Mouse (Mus musculus): ENCODE results near the gene Ttc41.
"Not testable (repeated sequence)": the region's sequence is repeated elsewhere in the genome, so short reads cannot be mapped to it uniquely, and the experiment has no call there.

Ttc41 gene

DNA sequence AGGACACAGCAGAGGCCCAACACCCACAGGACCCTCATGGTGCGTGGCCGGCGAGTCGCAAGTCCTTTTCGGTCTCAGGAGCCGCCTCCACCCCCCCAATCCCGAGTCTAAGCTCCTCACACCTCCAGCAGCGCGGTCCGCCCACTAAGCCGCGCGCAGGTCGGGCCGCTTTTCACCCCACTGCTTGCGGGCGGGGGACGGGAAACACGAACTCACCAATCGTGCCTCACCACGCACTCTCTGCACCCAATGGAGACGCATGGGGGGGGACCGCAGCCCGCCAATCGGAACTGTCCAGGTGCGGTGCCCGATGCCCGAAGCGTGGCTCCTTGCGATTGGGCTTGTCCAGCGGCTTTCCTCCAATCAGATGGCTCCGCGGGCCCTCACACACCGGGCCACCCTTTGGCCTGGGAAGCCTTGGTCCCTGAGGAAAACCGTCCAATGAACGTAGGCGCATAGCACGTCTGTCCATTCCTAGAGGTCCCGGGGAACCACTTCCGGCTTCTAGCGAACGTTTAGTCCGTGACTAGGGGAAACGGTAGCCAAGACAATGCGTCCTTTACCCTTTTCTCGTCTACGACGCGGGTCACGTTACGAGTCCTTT lies at the start of gene Ttc41, which contains the start of gene Hsp90b1:
Ttc41 (plus strand) TSS at position 494 of the 604 bp plus-strand sequence.
Hsp90b1 (minus strand) TSS at position 192 of the 604 bp plus-strand sequence.
- peak; percentile 99 for DNase-seq (ENCODE audit: low spot score)

DNA sequence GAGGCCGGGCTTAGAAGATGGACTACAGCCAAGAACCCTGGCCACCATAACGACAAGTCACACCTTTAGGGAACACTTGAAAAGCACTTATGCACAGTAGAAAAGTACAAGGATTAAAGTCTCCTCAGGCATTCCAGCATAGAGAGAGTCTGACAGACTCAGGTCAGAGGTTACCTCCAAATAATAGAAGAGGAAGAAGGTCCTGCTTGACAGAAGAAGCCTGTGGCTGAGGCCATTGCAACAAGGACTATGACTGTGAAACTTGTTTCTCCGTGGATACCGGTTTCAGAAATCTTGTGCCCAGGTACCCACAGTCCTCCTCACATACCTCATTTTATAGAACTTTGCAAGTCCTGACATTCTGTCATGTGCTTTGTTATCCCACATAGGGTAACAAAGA lies 35.1 kb upstream of the Ttc41 start:
- DNase-seq (ENCODE audit: low spot score): not testable (repeated sequence)

GRCm38 (mm10) chr10:86684797-86685178 lies 20.8 kb upstream of the Ttc41 start:
- DNase-seq (ENCODE audit: low spot score): not testable (repeated sequence)

DNA sequence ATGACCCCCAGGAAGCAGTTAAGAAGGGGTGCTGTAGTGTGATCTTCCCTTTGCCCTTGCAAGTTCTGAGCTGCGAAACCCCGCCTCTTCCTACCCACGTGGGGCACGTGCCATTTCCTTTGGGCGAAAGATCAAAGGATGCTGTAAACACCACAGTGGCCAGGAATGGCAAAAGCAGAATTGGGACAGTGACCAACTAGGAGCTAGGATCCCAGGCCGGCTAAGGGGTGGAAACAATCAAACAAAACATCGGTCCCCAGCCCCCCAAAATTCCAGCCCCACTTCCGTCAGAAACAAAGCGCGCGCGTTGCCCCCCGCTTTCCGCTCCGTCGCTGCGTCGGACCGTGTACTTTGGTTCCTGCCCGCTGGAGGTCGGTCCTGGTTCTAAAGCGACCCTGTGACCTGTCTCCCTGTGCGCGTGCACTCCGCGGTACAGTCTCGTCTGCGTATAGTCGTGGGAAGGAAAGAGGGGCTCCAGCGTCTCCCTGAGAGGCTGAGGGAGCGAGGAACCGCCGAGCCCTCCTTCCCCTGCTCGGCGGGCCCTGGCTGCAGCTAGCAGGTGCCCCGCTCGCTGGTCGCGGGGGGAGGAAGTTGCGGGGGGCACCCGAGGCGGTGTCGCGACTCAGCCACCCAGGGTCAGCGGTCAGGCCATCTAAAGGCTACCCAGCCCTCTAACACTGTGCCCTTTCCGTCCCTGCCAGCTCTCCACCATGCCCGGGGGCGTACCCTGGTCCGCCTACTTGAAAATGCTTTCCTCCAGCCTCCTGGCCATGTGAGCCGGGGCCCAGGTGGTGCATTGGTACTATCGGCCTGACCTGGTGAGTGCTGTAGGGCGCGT lies 20.2 kb upstream of the Ttc41 start:
- peak; percentile 76 for DNase-seq (ENCODE audit: low spot score)

- DNase-seq (ENCODE audit: low spot score): not testable (repeated sequence)
Measured at GRCm38 (mm10) chr10:86686017-86686360, 19.6 kb upstream of the Ttc41 start.

- DNase-seq (ENCODE audit: low spot score): no peak
Measured at GRCm38 (mm10) chr10:86700251-86700650, 5.4 kb upstream of the Ttc41 start.

DNA sequence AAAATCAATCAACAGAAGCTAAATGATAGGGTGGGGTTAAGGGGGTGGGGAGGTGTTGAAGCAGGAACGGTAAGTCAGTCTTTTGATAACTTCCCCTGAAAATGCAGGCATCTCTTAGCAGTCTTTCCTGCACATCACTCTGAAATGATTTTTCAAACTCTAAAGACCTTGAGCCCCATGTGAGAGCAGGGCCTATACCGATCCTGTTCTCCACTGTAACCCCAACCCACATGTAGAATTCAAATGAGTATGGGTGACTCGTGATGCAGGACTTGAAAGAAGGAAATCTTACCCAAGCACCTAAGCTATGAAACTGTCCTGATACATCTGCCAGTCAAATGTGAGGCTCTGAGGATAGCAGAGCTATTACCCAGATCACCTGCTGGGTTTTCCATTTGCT lies 4.6 kb upstream of the Ttc41 start:
- DNase-seq (ENCODE audit: low spot score): no peak

DNA sequence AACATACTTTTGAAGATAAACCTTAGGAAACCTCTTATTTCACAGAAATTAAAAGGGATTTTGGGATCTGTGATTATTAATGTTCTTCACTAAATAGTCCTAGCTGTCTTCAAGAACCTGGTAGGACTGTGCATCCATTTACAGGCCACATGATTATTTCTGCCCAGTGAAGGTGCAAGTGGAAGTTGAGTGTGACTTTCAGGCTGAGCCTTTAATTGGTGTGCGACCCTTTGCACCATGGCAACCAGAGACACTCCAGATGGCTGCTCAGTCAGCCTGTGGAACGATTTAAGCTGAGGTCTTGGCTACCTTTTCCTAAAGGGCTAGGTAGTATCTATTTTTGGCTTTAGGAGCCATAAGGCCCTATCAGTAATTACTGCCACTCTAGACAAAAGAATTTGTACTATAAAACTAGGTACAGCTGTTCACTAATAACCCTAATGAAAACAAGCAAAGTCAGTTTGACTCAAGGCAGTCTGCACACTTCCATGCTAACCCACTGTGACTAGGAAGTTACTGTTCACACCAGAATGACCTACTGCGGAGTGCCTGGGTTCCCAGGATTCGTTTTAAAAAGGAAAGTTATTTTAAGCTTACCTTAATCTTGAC lies 3.2 kb upstream of the Ttc41 start:
- DNase-seq (ENCODE audit: low spot score): no peak

- no peak for DNase-seq (ENCODE audit: low spot score)
Measured at GRCm38 (mm10) chr10:86703375-86703774, 2.2 kb upstream of the Ttc41 start.

DNA sequence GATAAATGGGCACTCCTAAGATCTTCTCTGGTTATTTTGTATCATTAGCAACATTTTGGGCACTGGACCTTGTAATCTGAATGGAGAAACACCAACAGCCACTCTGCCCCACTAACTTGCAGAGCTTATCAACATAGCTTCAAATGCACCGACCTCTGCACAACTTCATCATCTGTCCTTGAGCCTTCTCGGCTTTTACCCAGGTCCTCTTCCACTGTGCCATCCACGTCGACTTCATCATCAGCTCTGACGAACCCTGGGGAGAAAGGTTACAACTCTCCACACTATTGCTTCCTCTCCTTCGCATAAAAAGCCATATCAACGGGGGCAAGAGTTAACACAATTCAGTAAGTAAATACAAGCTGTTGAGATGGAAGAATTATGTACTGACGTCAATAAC lies 1.5 kb upstream of the Ttc41 start:
- DNase-seq (ENCODE audit: low spot score): no peak

DNA sequence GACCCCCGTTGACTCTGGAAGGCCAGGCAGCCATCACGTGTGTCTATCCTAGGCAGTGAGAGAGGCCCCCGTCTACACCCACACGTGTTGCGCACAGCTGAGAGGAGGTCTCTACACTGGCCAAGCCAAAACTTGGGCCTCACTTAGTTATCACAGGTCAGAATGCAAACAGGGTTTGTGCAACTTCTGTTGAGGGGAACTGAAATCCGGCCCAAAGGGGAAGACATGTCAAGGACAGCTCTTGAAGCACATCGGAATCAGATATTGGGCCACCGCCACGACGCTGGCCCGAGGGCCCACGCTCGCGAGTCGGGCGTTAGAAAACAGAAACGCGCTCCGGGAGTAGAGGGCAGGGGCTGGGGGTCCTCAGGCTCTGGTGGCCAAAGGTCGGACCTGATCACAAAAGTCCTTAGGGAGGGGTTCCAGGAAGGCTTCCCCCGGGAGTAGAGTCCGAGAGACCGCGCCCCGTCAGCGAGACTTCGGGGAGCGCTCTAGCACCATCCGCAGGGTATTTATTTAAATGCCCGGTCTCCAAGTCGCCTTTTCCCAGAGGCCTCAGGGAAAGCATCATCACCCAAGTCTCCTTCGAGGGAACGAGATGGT lies 921 bp upstream of the Ttc41 start:
- peak; percentile 15 for DNase-seq (ENCODE audit: low spot score)

GRCm38 (mm10) chr10:86705922-86706752 lies 526 bp downstream of the Ttc41 start:
- DNase-seq (ENCODE audit: low spot score): peak; percentile 67

DNA sequence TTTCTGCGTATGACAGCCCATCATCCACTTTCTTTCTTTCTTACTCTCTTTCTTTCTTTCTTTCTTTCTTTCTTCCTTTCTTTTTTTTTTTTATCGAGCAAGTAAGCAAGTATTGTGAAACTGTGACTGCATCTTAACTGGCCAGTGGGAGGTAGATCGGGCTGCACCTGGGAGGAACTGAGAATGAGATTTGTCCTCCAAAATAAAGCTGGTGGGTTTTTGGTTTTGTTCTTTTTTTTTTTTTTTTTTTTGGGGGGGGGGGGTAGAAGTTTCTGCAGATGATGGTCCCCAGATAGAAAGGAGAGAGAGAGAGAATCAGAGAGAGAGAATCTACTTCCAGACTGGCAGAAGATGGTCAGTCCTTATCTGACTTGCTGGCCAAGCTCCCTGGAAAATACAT lies 1.5 kb downstream of the Ttc41 start:
- DNase-seq (ENCODE audit: low spot score): no peak

- no peak for DNase-seq (ENCODE audit: low spot score)
Measured at GRCm38 (mm10) chr10:86712156-86712555, 6.5 kb downstream of the Ttc41 start.

GRCm38 (mm10) chr10:86727548-86727980 lies 22.0 kb downstream of the Ttc41 start:
- peak; percentile 30 for DNase-seq (ENCODE audit: low spot score)

GRCm38 (mm10) chr10:86728176-86728575 lies 22.6 kb downstream of the Ttc41 start:
- no peak for DNase-seq (ENCODE audit: low spot score)

DNA sequence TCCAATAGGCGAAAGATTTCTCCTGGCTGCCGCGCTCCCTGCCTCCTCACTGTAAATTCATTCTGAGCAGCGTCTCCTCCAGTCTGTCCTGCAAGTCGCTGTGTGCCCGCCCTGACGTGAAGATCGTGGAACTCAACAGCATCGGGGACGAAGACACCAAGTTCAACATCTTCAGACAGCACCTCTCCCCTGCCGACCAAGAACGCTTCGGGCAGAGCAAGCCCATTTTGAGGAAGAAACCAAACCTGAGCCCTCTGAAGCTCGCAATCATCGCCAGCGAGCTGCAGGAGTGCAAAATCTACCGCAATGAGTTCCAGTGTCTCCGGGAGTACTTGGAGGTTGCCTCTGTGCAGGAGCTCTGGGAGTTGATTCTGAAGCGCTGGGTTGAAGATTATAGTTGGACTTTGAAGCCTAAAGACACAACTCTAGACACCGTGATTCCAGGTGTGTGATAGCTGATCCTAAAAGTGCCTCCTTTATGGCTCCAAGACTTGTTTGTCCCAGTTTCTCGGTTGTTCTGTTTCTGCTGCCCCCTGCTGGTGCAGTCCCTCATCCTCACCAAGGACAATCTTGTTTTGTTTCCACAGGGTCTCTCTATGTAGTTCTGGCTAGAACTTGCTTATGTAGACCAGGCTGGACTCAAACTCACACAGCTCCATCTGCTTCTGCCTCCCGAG lies 25.4 kb downstream of the Ttc41 start:
- DNase-seq (ENCODE audit: low spot score): peak; percentile 87

- no peak for DNase-seq (ENCODE audit: low spot score)
Measured at GRCm38 (mm10) chr10:86731500-86731863, 25.9 kb downstream of the Ttc41 start.

DNA sequence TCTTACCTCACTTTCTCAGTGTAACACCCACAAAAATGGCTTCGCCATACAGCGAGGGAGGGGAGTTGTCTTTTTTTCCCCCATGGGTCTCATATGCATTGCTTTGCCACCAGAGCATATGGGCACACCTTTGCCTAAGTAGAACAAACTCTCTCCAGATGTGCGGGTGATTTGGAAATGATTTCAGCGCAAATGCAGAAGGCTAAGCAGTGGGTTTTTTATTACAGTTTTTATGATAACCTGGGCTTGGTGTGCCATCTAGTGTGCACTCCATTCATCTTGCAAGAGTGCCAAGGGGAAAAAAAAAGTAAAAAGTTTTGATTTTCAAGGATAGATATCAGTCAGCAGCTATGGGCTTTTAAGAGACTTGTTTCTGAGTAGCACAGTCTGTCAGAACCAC lies 29.4 kb downstream of the Ttc41 start:
- DNase-seq (ENCODE audit: low spot score): no peak

DNA sequence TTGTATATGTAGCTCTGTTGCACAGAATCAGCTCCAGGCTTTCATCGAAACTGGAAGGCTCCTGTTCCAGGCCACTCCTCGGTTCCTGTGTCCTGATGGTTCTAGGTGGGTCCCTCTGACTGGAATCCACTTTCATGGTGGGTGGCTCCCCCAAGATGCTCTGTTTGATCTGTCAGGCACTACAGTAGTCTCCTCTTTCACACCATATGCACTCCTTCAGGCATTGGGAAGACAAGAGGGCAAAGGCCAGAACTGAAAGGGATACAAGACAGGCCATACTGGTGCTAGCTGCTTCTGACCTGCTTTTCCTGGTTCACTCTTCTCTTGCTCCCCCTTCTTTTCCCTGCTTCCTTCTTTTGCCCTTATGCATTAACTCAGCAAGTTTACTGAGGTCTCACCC lies 37.3 kb downstream of the Ttc41 start:
- DNase-seq (ENCODE audit: low spot score): no peak

DNA sequence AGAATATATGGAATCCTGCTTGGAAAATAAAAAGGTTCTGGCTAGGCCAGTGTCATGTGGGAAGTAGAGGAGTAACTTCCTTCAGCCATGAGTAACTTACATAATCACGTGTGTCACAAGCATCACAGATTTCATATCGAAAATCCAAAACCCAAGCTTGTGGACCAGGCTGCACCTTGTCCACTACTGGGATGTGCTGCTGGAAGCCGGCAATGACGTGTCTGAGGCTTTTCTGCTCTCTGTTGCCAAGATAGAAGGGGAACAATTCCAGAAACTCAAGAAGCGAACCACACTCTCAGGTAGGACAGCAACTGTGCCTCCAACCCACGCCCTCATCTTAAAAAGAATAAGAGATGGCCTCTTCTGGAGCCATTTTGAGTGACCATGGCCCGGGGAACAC lies 38.7 kb downstream of the Ttc41 start:
- no peak for DNase-seq (ENCODE audit: low spot score)
